Mouse (Mus musculus): ENCODE measurements at regions not wholly inside any gene's neighbourhood (a gene's known extent, or its start where the extent isn't known, plus 50 kb on each side); places are given as distances from the start of the nearest gene placed in this dataset.
A peak's percentile ranks its signal among the peaks of the same experiment; 100 is the strongest.
"Not testable (repeated sequence)": the region's sequence is repeated elsewhere in the genome, so short reads cannot be mapped to it uniquely, and the experiment has no call there.

- no peak overlapping the region for H3K27ac ChIP-seq
- H3K9me3 ChIP-seq (ENCODE audit: low read length) = no peaks in the 10 kb centered on the region
- no peak overlapping the region for H3K4me3 ChIP-seq (ENCODE audit: low read length)
- no peak for TF ChIP-seq CTCF (IDR thresholded peaks at IDR 0.05; ENCODE audit: low read depth)
- WGBS = 83% methylated on average over 7 of the region's 7 CpGs
- H3K36me3 ChIP-seq (ENCODE audit: insufficient read depth, low read length) = no peaks in the 10 kb centered on the region
- DNase-seq (ENCODE audit: low spot score) (no peak), ATAC-seq (no peak)
- H3K4me1 ChIP-seq (ENCODE audit: insufficient read depth, low read length) = no peaks in the 10 kb centered on the region
- no peak overlapping the region for H3K4me2 ChIP-seq (ENCODE audit: low read depth, low read length)
- H3K9ac ChIP-seq (replicated peaks; ENCODE audit: low read length) = no peak overlapping the region
- no peaks in the 10 kb centered on the region for H3K27me3 ChIP-seq (ENCODE audit: insufficient read depth, low read length)
These were observed 1229.1 kb upstream of the Arrdc3 start for GRCm38 (mm10) chr13:79654115-79654514.

GRCm38 (mm10) chr13:79654646-79655045 is 1228.5 kb upstream of the Arrdc3 start:
- Histone ChIP-seq H3K4me3 (ENCODE audit: low read length) (no peak overlapping the region), H3K4me2 (ENCODE audit: low read depth, low read length) (no peak overlapping the region), H3K27me3 (ENCODE audit: insufficient read depth, low read length) (no peaks in the 10 kb centered on the region), H3K9me3 (ENCODE audit: low read length) (no peaks in the 10 kb centered on the region), H3K27ac (no peak overlapping the region), H3K4me1 (ENCODE audit: insufficient read depth, low read length) (no peaks in the 10 kb centered on the region), H3K36me3 (ENCODE audit: insufficient read depth, low read length) (no peaks in the 10 kb centered on the region), H3K9ac (replicated peaks; ENCODE audit: low read length) (no peak overlapping the region)
- 58% methylated on average over 4 of the region's 4 CpGs for WGBS
- ATAC-seq (no peak), DNase-seq (ENCODE audit: low spot score) (no peak)
- TF ChIP-seq CTCF (IDR thresholded peaks at IDR 0.05; ENCODE audit: low read depth) = no peak

DNA sequence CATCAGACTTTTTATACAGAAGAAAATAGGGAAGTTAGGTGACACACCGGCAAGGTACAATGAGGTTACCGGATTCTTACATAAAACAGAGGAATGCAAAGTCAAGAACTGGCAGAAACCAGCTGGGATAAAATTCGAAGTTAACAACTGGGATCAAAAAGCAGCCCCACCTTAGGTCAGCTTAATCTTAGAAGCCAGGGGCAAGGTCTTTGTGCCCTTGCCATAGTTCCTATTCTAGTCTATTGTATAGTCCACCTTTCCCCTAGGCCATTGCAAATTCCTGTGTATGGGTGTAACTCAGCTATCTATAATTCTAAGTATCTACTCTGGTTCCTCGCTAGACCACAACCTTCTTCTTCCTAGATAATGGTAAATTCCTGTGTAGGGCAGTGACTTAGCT is 1214.4 kb upstream of the Arrdc3 start:
- not testable (repeated sequence) for H3K4me3 ChIP-seq (ENCODE audit: low read length); H3K27ac ChIP-seq; DNase-seq (ENCODE audit: low spot score); H3K4me1 ChIP-seq (ENCODE audit: insufficient read depth, low read length); H3K27me3 ChIP-seq (ENCODE audit: insufficient read depth, low read length); ATAC-seq; H3K9ac ChIP-seq (replicated peaks; ENCODE audit: low read length); H3K4me2 ChIP-seq (ENCODE audit: low read depth, low read length); H3K9me3 ChIP-seq (ENCODE audit: low read length); H3K36me3 ChIP-seq (ENCODE audit: insufficient read depth, low read length)
- 91% methylated on average over 4 of the region's 4 CpGs for WGBS

- ATAC-seq (no peak), DNase-seq (ENCODE audit: low spot score) (no peak)
- H3K4me1 ChIP-seq (ENCODE audit: insufficient read depth, low read length) = no peaks in the 10 kb centered on the region
- H3K27me3 ChIP-seq (ENCODE audit: insufficient read depth, low read length) = no peaks in the 10 kb centered on the region
- no peak overlapping the region for H3K4me2 ChIP-seq (ENCODE audit: low read depth, low read length)
- TF ChIP-seq CTCF (IDR thresholded peaks at IDR 0.05; ENCODE audit: low read depth) = no peak
- H3K36me3 ChIP-seq (ENCODE audit: insufficient read depth, low read length) = no peaks in the 10 kb centered on the region
- H3K27ac ChIP-seq = no peak overlapping the region
- no peak overlapping the region for H3K9ac ChIP-seq (replicated peaks; ENCODE audit: low read length)
- no peak overlapping the region for H3K4me3 ChIP-seq (ENCODE audit: low read length)
- H3K9me3 ChIP-seq (ENCODE audit: low read length) = no peaks in the 10 kb centered on the region
- 79% methylated on average over 2 of the region's 2 CpGs for WGBS
These were observed 1209.8 kb upstream of the Arrdc3 start for GRCm38 (mm10) chr13:79673358-79673757.

DNA sequence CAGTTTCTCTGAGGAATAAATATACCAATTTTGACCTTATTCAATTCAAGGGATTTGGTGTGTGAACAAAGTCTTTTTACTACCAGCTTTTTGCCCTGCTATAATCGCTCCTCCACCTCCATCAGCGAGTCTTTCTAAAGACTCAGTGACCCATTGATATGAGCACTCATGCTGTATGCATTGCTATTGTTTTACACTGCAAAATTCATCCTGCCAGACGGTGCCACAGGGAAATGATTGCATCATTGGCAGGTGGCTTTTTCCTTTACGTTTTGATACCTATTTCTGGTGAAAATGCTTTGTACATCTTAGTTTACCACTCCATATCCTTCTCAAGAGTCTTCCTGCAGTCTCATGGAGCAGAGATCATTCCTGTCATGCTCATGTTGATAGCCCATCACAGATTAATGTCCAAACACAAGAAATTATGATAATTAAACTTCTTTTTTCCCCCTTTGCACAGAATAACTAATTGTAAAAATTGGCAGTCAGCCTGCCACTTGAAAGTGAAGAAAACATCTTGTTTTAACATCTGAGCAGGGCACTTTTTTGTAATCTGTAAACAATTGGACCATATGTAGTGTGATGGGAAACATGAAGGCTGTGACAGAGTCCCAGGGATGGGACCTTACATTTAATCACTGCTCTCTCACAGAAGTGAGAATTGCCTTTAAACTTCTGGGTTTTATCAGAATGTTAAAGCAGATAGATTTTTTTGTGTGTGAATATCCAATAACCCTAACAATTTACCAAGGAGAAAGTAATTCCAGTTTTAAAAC is 1185.1 kb upstream of the Arrdc3 start:
- no peak overlapping the region for H3K4me2 ChIP-seq (ENCODE audit: low read depth, low read length)
- H3K27me3 ChIP-seq (ENCODE audit: insufficient read depth, low read length) = no peaks in the 10 kb centered on the region
- no peak for ATAC-seq
- H3K27ac ChIP-seq = no peak overlapping the region
- H3K36me3 ChIP-seq (ENCODE audit: insufficient read depth, low read length) = no peaks in the 10 kb centered on the region
- H3K9ac ChIP-seq (replicated peaks; ENCODE audit: low read length) = no peak overlapping the region
- no peak for DNase-seq (ENCODE audit: low spot score)
- H3K9me3 ChIP-seq (ENCODE audit: low read length) = no peaks in the 10 kb centered on the region
- H3K4me1 ChIP-seq (ENCODE audit: insufficient read depth, low read length) = no peaks in the 10 kb centered on the region
- H3K4me3 ChIP-seq (ENCODE audit: low read length) = no peak overlapping the region
- 38% methylated on average over 4 of the region's 4 CpGs for WGBS
- TF ChIP-seq CTCF (IDR thresholded peaks at IDR 0.05; ENCODE audit: low read depth) = no peak

DNA sequence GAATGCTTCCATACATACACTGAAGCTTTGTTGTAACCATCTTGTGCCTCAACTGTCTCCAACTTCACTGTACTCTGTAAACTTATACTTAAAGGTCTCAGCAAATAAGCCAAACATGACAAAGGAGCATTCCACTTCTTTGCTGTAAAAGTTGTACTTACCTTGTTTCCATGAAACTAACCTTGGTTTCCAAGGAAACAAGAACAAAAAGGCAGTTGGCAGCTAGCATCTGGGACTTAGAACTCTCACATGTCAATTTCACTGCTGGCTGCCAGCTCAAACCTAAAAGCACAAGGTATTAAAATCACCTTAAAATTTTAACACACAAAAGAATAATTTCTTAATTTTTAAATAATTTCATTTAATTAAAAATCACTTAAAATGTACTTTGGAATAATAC is 1183.7 kb upstream of the Arrdc3 start:
- ATAC-seq (no peak), DNase-seq (ENCODE audit: low spot score) (peak; percentile 14)

More for the DNA sequence above, 1183.7 kb upstream of the Arrdc3 start:
- no peak for TF ChIP-seq CTCF (IDR thresholded peaks at IDR 0.05; ENCODE audit: low read depth)
- no peaks in the 10 kb centered on the region for H3K27me3 ChIP-seq (ENCODE audit: insufficient read depth, low read length)
- no peak overlapping the region for H3K4me3 ChIP-seq (ENCODE audit: low read length)
- H3K9me3 ChIP-seq (ENCODE audit: low read length) = no peaks in the 10 kb centered on the region
- no peak overlapping the region for H3K9ac ChIP-seq (replicated peaks; ENCODE audit: low read length)
- no peaks in the 10 kb centered on the region for H3K4me1 ChIP-seq (ENCODE audit: insufficient read depth, low read length)
- H3K27ac ChIP-seq = no peak overlapping the region
- no peaks in the 10 kb centered on the region for H3K36me3 ChIP-seq (ENCODE audit: insufficient read depth, low read length)
- no peak overlapping the region for H3K4me2 ChIP-seq (ENCODE audit: low read depth, low read length)
